Mouse (Mus musculus) hindbrain, embryonic 14.5 days (tissue): Measurements from ENCODE around the gene Gm49711. TPM values are rescaled to one million over a fixed set of nuclear protein-coding genes. Genes with fewer than 3 reads are reported as not detected.

Source experiments
- ATAC-seq: fragments of 200-750 bp; cut with Nextera tagmentation; 2 replicates; pipeline ENCODE4 v1.8.0; 2017; ENCODE audit warnings: moderate number of reproducible peaks, mild to moderate bottlenecking, moderate TSS enrichment, moderate library complexity; ENCODE audit not compliant: low FRiP score
- DNase-seq: peaks from one replicate; pipeline ENCODE4 v3.0.0-alpha.2; 2015; ENCODE audit warnings: low spot score
- H3K27ac ChIP-seq: fragments of 300-500 bp; sonication (generic); 2 replicates; pipeline ENCODE4 v1.5.1; 2014; ENCODE audit warnings: mild to moderate bottlenecking, moderate library complexity
- H3K27me3 ChIP-seq: fragments of 300-500 bp; sonication (generic); 2 replicates; pipeline ENCODE4 v1.6.1; 2014; ENCODE audit warnings: mild to moderate bottlenecking, low read length, mixed read lengths; ENCODE audit not compliant: control insufficient read depth, insufficient read depth
- H3K36me3 ChIP-seq: fragments of 300-500 bp; sonication (generic); replicated peaks from 2 replicates; pipeline ENCODE4 v1.6.1; 2014; ENCODE audit not compliant: control insufficient read depth, insufficient read depth
- H3K4me1 ChIP-seq: fragments of 300-500 bp; sonication (generic); replicated peaks from 2 replicates; pipeline ENCODE4 v1.6.1; 2014; ENCODE audit warnings: antibody characterized with exemption, low read length, mixed read lengths; ENCODE audit not compliant: control insufficient read depth, insufficient read depth
- H3K4me2 ChIP-seq: fragments of 300-500 bp; sonication (generic); replicated peaks from 2 replicates; pipeline ENCODE4 v1.6.1; 2014; ENCODE audit warnings: mild to moderate bottlenecking, moderate library complexity
- H3K4me3 ChIP-seq: fragments of 300-500 bp; sonication (generic); replicated peaks from 2 replicates; pipeline ENCODE4 v1.5.1; 2014; ENCODE audit warnings: mild to moderate bottlenecking, low read length
- H3K9ac ChIP-seq: fragments of 300-500 bp; sonication (generic); 2 replicates; pipeline ENCODE4 v1.6.1; 2014
- H3K9me3 ChIP-seq: fragments of 300-500 bp; sonication (generic); 2 replicates; pipeline ENCODE4 v1.6.1; 2016; ENCODE audit warnings: low read length; ENCODE audit not compliant: control insufficient read depth
- WGBS: fragments of 180-500 bp; shearing (Covaris S2); extraction: QIAGEN DNeasy Blood & Tissue Kit; methylation state at CpG from one replicate; pipeline ENCODE4 v1.1.7; 2014; 5-methylcytosine and 5-hydroxymethylcytosine counted together
- polyA plus RNA-seq: library from polyadenylated mRNA; unstranded; fragments of >200 nt; fragmentation: Nextera tagmentation; extraction: Ambion mirVana; gene quantifications from 2 replicates; pipeline ENCODE4 v1.2.1, GENCODE M21; 2014

Gene Gm49711
- polyA plus RNA-seq, 1 experiment from 2014 or later: 0.54 TPM

DNA sequence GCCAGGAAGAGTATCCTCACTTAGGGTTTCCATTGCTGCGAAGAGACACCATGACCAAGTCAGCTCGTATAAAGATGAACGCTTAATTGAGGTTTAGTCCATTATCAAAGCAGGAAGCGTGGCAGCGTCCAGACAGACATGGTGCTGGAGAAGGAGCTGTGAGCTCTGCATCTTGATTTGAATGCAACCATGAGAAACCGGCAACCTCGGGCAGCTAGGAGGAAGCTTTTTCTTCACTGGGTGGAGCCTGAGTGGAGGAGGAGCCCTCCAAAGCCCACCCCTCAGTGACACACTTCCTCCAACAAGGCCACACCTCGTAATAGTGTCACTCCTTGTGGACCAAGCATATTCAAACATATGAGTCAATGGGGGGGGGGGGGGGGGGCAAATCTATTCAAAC lies 71.7 kb downstream of the Gm49711 start:
- no peaks in the 10 kb centered on the region for H3K4me1 ChIP-seq
- WGBS: 90% methylated on average over 8 of the region's 8 CpGs
- no peak overlapping the region for H3K4me2 ChIP-seq
- no peak for DNase-seq
- no peak overlapping the region for H3K4me3 ChIP-seq
- no peak overlapping the region for H3K27ac ChIP-seq
- no peak overlapping the region for H3K9ac ChIP-seq
- H3K27me3 ChIP-seq: no peaks in the 10 kb centered on the region
- H3K36me3 ChIP-seq: no peaks in the 10 kb centered on the region
- H3K9me3 ChIP-seq: 0 out of 2 replicates have a peak, but pooled peaks cover under 1% of the 10 kb centered on the region
- no peak for ATAC-seq

- DNase-seq (no peak), ATAC-seq (no peak)
- H3K4me3 ChIP-seq: no peak overlapping the region
- no peak overlapping the region for H3K9ac ChIP-seq
- H3K27me3 ChIP-seq: no peaks in the 10 kb centered on the region
- H3K27ac ChIP-seq: no peak overlapping the region
- WGBS: 92% methylated on average over 4 of the region's 4 CpGs
- H3K9me3 ChIP-seq: no peaks in the 10 kb centered on the region
- no peaks in the 10 kb centered on the region for H3K36me3 ChIP-seq
- no peaks in the 10 kb centered on the region for H3K4me1 ChIP-seq
- H3K4me2 ChIP-seq: no peak overlapping the region
Measured at GRCm38 (mm10) chr16:92132511-92132910, 74.4 kb downstream of the Gm49711 start.

GRCm38 (mm10) chr16:92134148-92134764 lies 76.1 kb downstream of the Gm49711 start:
- Histone ChIP-seq H3K27ac (no peak overlapping the region; the same call in 1 of the 2 replicates), H3K4me2 (no peak overlapping the region), H3K27me3 (no peaks in the 10 kb centered on the region), H3K36me3 (no peaks in the 10 kb centered on the region), H3K4me3 (no peak overlapping the region), H3K4me1 (peaks cover 6% of the 10 kb centered on the region; the same call in 1 of the 2 replicates), H3K9me3 (no peaks in the 10 kb centered on the region), H3K9ac (no peak overlapping the region)
- ATAC-seq (no peak), DNase-seq (no peak)
- 82% methylated on average over 11 of the region's 11 CpGs for WGBS

DNA sequence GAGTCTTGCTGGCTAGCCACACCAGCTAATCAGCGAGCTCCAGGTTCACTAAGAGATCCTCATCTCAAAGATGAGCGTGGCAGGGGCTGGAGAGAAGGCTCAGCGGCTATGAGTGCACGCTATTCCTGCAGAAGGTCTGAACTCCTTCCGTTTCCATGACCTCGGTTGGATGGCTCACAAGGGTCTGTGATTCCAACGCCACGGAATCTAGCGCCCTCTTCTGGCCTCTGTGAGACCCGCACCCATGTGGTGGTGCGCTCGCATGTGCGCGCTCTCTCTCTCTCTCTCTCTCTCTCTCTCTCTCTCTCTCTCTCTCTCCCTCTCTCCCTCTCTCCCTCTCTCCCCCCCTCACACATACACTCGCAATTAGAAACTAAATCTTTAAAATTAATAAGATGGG lies 78.2 kb downstream of the Gm49711 start:
- H3K9me3 ChIP-seq: no peaks in the 10 kb centered on the region
- DNase-seq (no peak), ATAC-seq (no peak)
- no peaks in the 10 kb centered on the region for H3K36me3 ChIP-seq
- H3K4me2 ChIP-seq: no peak overlapping the region
- WGBS: 93% methylated on average over 15 of the region's 15 CpGs
- H3K27me3 ChIP-seq: no peaks in the 10 kb centered on the region
- peaks cover 14% of the 10 kb centered on the region for H3K4me1 ChIP-seq
- no peak overlapping the region for H3K4me3 ChIP-seq
- no peak overlapping the region for H3K9ac ChIP-seq
- no peak overlapping the region for H3K27ac ChIP-seq

DNA sequence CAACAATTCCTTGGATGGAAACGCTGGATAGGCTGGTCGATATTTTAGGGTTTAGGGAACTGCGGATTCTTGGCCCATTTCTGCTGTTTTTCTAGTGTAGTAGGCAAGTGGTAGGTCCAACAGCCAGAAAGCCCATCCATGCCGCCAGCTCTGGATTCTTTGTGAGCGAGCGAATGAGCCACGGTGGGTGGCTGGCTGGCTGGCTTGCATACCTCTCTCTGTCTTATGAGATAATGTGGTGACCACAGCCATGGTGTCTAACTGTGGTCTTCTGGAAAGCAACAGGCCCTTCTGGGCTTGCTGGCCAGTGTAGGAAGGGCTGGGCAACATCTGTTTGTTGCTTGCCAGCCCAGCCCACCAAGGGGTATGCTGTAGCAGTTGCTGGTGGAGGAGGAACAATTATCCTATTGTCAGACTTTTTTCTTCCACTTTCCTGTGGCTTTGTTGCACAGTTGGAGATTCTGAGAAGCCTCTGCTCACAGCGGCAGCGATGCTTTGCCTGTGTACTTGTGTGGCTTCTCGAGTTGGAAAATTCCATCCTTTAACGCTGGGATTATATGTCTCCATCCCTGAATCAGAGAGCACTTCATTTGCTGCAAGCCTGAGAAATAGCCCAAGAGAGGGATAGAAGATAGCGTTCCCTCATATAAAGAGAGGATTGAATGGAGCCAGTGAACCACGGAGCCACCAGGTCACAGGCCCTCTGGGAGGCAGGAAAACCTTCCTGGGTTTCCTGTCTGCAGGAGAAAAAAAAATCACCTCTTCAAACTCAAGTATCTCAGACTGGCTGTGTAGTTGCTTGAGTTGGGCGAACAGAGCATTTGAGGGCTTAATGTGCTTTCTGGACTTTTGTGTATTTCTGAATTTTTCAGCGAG lies 81.5 kb downstream of the Gm49711 start:
- H3K27ac ChIP-seq: 0 out of 2 replicates have a peak overlapping the region, but pooled peaks have one; percentile 28
- peaks cover 14% of the 10 kb centered on the region for H3K4me1 ChIP-seq
- no peak overlapping the region for H3K9ac ChIP-seq
- no peak overlapping the region for H3K4me2 ChIP-seq
- no peak for DNase-seq
- H3K27me3 ChIP-seq: no peaks in the 10 kb centered on the region
- H3K36me3 ChIP-seq: no peaks in the 10 kb centered on the region
- H3K9me3 ChIP-seq: no peaks in the 10 kb centered on the region
- no peak overlapping the region for H3K4me3 ChIP-seq
- ATAC-seq: no peak
- 32% methylated on average over 15 of the region's 15 CpGs for WGBS

- DNase-seq (no peak), ATAC-seq (no peak)
- H3K4me3 ChIP-seq: no peak overlapping the region
- 0 out of 2 replicates have a peak overlapping the region, but pooled peaks have one; percentile 3 for H3K27ac ChIP-seq
- H3K4me1 ChIP-seq: peaks cover 14% of the 10 kb centered on the region
- H3K4me2 ChIP-seq: no peak overlapping the region
- no peaks in the 10 kb centered on the region for H3K36me3 ChIP-seq
- H3K27me3 ChIP-seq: no peaks in the 10 kb centered on the region
- no peak overlapping the region for H3K9ac ChIP-seq
- H3K9me3 ChIP-seq: no peaks in the 10 kb centered on the region
- 65% methylated on average over 9 of the region's 9 CpGs for WGBS
Measured at GRCm38 (mm10) chr16:92140328-92140727, 82.2 kb downstream of the Gm49711 start.

GRCm38 (mm10) chr16:92141021-92141420 lies 82.9 kb downstream of the Gm49711 start:
- Histone ChIP-seq H3K4me1 (peaks cover 14% of the 10 kb centered on the region), H3K36me3 (no peaks in the 10 kb centered on the region), H3K4me3 (no peak overlapping the region), H3K9ac (no peak overlapping the region), H3K27ac (no peak overlapping the region), H3K9me3 (no peaks in the 10 kb centered on the region), H3K4me2 (no peak overlapping the region), H3K27me3 (no peaks in the 10 kb centered on the region)
- ATAC-seq (no peak), DNase-seq (no peak)
- WGBS: 82% methylated on average over 12 of the region's 12 CpGs

- Histone ChIP-seq H3K9ac (0 out of 2 replicates have a peak overlapping the region, but pooled peaks have one; percentile 20), H3K27me3 (no peaks in the 10 kb centered on the region), H3K4me1 (peaks cover 14% of the 10 kb centered on the region), H3K36me3 (no peaks in the 10 kb centered on the region), H3K4me3 (no peak overlapping the region), H3K27ac (peak overlapping the region; percentile 38), H3K9me3 (no peaks in the 10 kb centered on the region), H3K4me2 (no peak overlapping the region)
- WGBS: 32% methylated on average over 9 of the region's 9 CpGs
- DNase-seq (peak; percentile 38), ATAC-seq (no peak)
Measured at GRCm38 (mm10) chr16:92142426-92143012, 84.4 kb downstream of the Gm49711 start.

GRCm38 (mm10) chr16:92147631-92148366 lies 89.7 kb downstream of the Gm49711 start:
- Histone ChIP-seq H3K27me3 (no peaks in the 10 kb centered on the region), H3K9me3 (no peaks in the 10 kb centered on the region), H3K4me2 (no peak overlapping the region), H3K36me3 (no peaks in the 10 kb centered on the region), H3K4me1 (no peaks in the 10 kb centered on the region), H3K27ac (no peak overlapping the region), H3K4me3 (no peak overlapping the region), H3K9ac (no peak overlapping the region)
- WGBS: 90% methylated on average over 12 of the region's 12 CpGs
- ATAC-seq (no peak), DNase-seq (no peak)
